Mouse (Mus musculus): ENCODE results near the gene Gm12248. TPM values are rescaled to one million over a fixed set of nuclear protein-coding genes. Genes with fewer than 3 reads are reported as not detected.

Gm12248 gene
- not detected in 2 replicates for polyA plus RNA-seq (2012; ENCODE audit: low replicate concordance)

GRCm38 (mm10) chr11:58093021-58093528 lies at the start of gene Gm12248:
Gm12248 (minus strand) TSS chr11:58093134.

DNA sequence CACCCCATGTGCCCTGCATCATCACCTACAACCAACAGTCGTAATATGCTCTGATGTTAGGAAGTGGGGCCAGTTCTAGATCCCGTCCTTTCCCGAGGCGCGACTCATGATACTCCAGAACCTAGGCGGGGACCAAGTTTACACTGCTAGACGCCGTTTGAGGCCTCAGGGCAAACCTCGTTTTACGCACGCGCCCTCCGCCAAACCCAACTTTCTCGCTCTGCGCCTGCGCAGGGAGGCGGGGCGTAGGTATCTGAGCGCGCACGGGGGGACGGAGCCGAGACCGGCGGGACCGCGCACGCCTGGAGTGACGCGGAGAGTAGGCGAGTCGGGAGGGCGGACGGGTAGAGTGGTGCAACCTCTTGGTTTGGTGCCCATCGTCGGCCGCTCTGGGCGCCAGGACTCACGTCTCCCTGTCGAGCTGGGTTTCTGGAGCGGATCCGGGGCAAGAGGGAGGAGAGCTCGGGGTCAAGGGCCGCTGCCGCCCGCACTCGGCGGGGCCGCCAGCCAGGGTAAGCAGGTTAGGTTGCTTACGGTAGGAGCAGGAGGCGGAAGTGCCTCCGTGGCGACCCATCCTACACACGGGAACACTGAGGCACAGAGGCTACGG lies 10.9 kb upstream of the Gm12248 start, which contains the start of gene Cnot8:
Gene Cnot8 (plus strand): TSS at position 457 of the 610 bp plus-strand sequence.

Other genes with a start within 250 kb of the Gm12248 start
- gene Larp1, start 84.1 kb downstream of the Gm12248 start, polyA plus RNA-seq (2012; ENCODE audit: low replicate concordance), result 50.8 and 54.3 TPM in 2 replicates
- 4.4 and 8.0 TPM in 2 replicates for gene Cnot8, start 11.0 kb upstream of the Gm12248 start, polyA plus RNA-seq (2012; ENCODE audit: low replicate concordance)
- 4.2 and 6.3 TPM in 2 replicates for gene Gemin5, start 75.4 kb upstream of the Gm12248 start, polyA plus RNA-seq (2012; ENCODE audit: low replicate concordance)
- 4.2 and 16.6 TPM in 2 replicates for gene Mrpl22, start 78.5 kb upstream of the Gm12248 start, polyA plus RNA-seq (2012; ENCODE audit: low replicate concordance)
- gene Igtp, start 106.4 kb upstream of the Gm12248 start, polyA plus RNA-seq (2012; ENCODE audit: low replicate concordance), result 6.0 and 12.5 TPM in 2 replicates
- gene Irgm2, start 106.5 kb upstream of the Gm12248 start, polyA plus RNA-seq (2012; ENCODE audit: low replicate concordance), result 1.2 and 4.8 TPM in 2 replicates
- gene 4930438A08Rik, start 181.7 kb upstream of the Gm12248 start, polyA plus RNA-seq (2012; ENCODE audit: low replicate concordance), result 0.19 and 0.25 TPM in 2 replicates
- gene Zfp692, start 213.9 kb upstream of the Gm12248 start, polyA plus RNA-seq (2012; ENCODE audit: low replicate concordance), result 9.7 and 23.0 TPM in 2 replicates
- gene Zfp672, start 237.2 kb upstream of the Gm12248 start, polyA plus RNA-seq (2012; ENCODE audit: low replicate concordance), result 9.4 and 11.8 TPM in 2 replicates
- gene Sh3bp5l, start 237.6 kb upstream of the Gm12248 start, polyA plus RNA-seq (2012; ENCODE audit: low replicate concordance), result 18.6 and 31.9 TPM in 2 replicates